Mouse (Mus musculus): ENCODE results near the gene Usp22. TPM values are rescaled to one million over a fixed set of nuclear protein-coding genes. Genes with fewer than 3 reads are reported as not detected.
"Not testable (repeated sequence)": the region's sequence is repeated elsewhere in the genome, so short reads cannot be mapped to it uniquely, and the experiment has no call there.

Gene Usp22
- polyA plus RNA-seq, 1 experiment from 2014 or later, result 529 TPM

DNA sequence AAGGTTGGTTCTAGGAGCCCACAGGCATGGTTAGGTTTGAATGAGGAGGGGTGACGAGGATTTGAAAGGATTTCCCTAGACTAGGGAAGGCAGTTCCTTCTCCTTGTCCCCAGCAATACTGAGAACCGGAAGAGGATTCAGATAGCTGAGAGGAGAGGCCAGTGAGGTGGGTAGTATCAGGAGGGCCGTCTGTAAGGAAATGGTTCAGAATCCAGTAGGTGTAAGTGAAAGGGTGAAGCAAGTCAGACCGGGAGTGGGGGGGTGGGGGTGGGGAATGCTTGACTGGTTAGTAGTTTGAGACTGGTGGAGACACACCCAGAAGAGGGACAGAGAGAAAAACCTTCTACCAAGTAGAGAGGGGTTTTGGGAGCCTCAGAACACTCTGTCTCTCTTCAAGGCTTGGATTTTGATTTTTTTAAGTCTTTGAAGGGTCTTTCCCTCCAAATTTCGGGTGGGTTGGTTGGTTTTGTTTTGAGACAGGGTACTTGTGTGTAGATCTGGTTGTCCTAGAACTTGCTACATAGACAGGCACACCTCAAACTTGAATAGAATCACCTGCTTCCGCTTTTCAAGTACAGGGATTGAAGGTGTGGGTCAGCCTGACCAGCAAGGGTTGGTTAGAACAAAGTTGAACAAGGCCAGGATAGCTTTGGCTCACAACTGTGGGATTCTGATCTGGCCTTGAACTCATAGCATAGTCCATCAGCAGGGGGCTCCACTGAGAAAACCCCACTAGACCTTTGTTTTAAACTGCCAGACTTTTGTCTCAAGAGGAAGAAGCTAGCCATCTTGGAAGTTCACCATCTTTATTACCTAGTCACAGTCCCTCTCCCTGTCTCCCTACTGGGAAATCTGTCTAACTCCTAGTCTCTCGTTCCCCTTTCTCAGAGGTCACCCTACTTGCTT, 31.0 kb downstream of the Usp22 start:
- DNase-seq (no peak), ATAC-seq (ENCODE audit: low FRiP score, low TSS enrichment) (no peak)
- Histone ChIP-seq H3K27me3 (ENCODE audit: control insufficient read depth, insufficient read depth, low read length) (peaks cover 9% of the 10 kb centered on the region; the same call in 1 of the 2 replicates), H3K4me2 (ENCODE audit: low read length) (no peak overlapping the region), H3K4me1 (ENCODE audit: control insufficient read depth, insufficient read depth, low read length) (peaks cover 6% of the 10 kb centered on the region; the same call in 1 of the 2 replicates), H3K9me3 (ENCODE audit: control insufficient read depth, low read length) (no peaks in the 10 kb centered on the region), H3K27ac (replicated peaks; ENCODE audit: low read depth, low read length) (no peak overlapping the region), H3K4me3 (replicated peaks; ENCODE audit: low read depth, low read length) (no peak overlapping the region), H3K9ac (replicated peaks; ENCODE audit: low read length) (no peak overlapping the region), H3K36me3 (ENCODE audit: control insufficient read depth, insufficient read depth, low read length) (no peaks in the 10 kb centered on the region)
- 78% methylated on average over 7 of the region's 7 CpGs for WGBS

GRCm38 (mm10) chr11:61142941-61143530, 31.8 kb downstream of the Usp22 start:
- no peak overlapping the region for H3K27ac ChIP-seq (replicated peaks; ENCODE audit: low read depth, low read length)
- DNase-seq (no peak), ATAC-seq (ENCODE audit: low FRiP score, low TSS enrichment) (no peak)
- H3K36me3 ChIP-seq (ENCODE audit: control insufficient read depth, insufficient read depth, low read length), result no peaks in the 10 kb centered on the region
- H3K27me3 ChIP-seq (ENCODE audit: control insufficient read depth, insufficient read depth, low read length), result peaks cover 6% of the 10 kb centered on the region; the same call in 1 of the 2 replicates
- no peaks in the 10 kb centered on the region for H3K9me3 ChIP-seq (ENCODE audit: control insufficient read depth, low read length)
- no peak overlapping the region for H3K4me2 ChIP-seq (ENCODE audit: low read length)
- H3K9ac ChIP-seq (replicated peaks; ENCODE audit: low read length), result no peak overlapping the region
- 87% methylated on average over 6 of the region's 6 CpGs for WGBS
- no peak overlapping the region for H3K4me3 ChIP-seq (replicated peaks; ENCODE audit: low read depth, low read length)
- H3K4me1 ChIP-seq (ENCODE audit: control insufficient read depth, insufficient read depth, low read length), result peaks cover 6% of the 10 kb centered on the region; the same call in 1 of the 2 replicates

DNA sequence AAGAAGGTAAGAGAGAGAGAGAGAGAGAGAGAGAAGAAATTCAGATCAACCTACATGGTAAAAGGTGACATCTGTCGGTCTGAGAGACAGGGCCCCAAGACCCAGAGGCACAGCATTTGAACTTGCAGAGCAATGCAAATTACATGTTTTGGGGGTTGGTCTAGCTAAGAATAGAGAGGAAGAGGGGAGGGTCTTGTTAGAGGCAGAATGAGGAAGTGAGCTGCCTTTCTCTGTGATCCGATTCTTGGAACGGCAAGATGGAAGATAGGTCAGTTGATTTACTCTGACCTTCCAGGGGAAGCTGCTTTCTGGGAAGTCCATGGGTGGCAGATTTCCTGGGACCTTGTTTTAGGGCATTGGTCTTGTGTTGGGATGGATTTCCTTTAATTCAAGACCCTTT, 32.6 kb downstream of the Usp22 start:
- Histone ChIP-seq H3K27me3 (ENCODE audit: control insufficient read depth, insufficient read depth, low read length) (no peaks in the 10 kb centered on the region), H3K9ac (replicated peaks; ENCODE audit: low read length) (no peak overlapping the region), H3K27ac (replicated peaks; ENCODE audit: low read depth, low read length) (no peak overlapping the region), H3K4me2 (ENCODE audit: low read length) (no peak overlapping the region), H3K4me1 (ENCODE audit: control insufficient read depth, insufficient read depth, low read length) (no peaks in the 10 kb centered on the region), H3K4me3 (replicated peaks; ENCODE audit: low read depth, low read length) (no peak overlapping the region), H3K9me3 (ENCODE audit: control insufficient read depth, low read length) (no peaks in the 10 kb centered on the region), H3K36me3 (ENCODE audit: control insufficient read depth, insufficient read depth, low read length) (no peaks in the 10 kb centered on the region)
- WGBS, result 81% methylated on average over 3 of the region's 3 CpGs
- no peak for DNase-seq
- no peak for ATAC-seq (ENCODE audit: low FRiP score, low TSS enrichment)

DNA sequence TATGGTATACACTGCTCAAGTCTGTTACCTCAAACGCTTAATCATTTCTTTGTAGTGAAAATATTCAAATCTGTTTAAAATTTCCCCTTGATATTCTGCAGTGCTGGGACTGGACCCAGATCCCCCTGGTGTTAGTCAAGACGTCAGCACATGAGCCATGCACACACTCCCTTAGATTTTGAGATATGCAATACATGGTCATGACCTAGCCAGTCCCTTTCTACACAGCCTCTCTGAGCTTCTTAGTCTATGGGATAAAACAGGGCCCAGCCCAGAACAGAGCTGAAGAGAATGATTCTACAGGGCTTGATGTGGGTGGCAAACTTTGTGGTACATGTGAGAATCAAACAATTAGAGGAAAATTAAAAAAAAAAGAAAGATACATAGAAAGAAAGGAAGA, 33.2 kb downstream of the Usp22 start:
- Histone ChIP-seq H3K4me2 (ENCODE audit: low read length) (no peak overlapping the region), H3K27me3 (ENCODE audit: control insufficient read depth, insufficient read depth, low read length) (no peaks in the 10 kb centered on the region), H3K27ac (replicated peaks; ENCODE audit: low read depth, low read length) (no peak overlapping the region), H3K36me3 (ENCODE audit: control insufficient read depth, insufficient read depth, low read length) (no peaks in the 10 kb centered on the region), H3K9me3 (ENCODE audit: control insufficient read depth, low read length) (no peaks in the 10 kb centered on the region), H3K9ac (replicated peaks; ENCODE audit: low read length) (no peak overlapping the region), H3K4me3 (replicated peaks; ENCODE audit: low read depth, low read length) (no peak overlapping the region), H3K4me1 (ENCODE audit: control insufficient read depth, insufficient read depth, low read length) (no peaks in the 10 kb centered on the region)
- ATAC-seq (ENCODE audit: low FRiP score, low TSS enrichment), result no peak
- no peak for DNase-seq
- 76% methylated on average over 2 of the region's 2 CpGs for WGBS

- Histone ChIP-seq H3K9me3 (ENCODE audit: control insufficient read depth, low read length) (no peaks in the 10 kb centered on the region), H3K27ac (replicated peaks; ENCODE audit: low read depth, low read length) (no peak overlapping the region), H3K4me1 (ENCODE audit: control insufficient read depth, insufficient read depth, low read length) (no peaks in the 10 kb centered on the region), H3K9ac (replicated peaks; ENCODE audit: low read length) (no peak overlapping the region), H3K4me3 (replicated peaks; ENCODE audit: low read depth, low read length) (no peak overlapping the region), H3K4me2 (ENCODE audit: low read length) (no peak overlapping the region), H3K36me3 (ENCODE audit: control insufficient read depth, insufficient read depth, low read length) (no peaks in the 10 kb centered on the region), H3K27me3 (ENCODE audit: control insufficient read depth, insufficient read depth, low read length) (no peaks in the 10 kb centered on the region)
- ATAC-seq (ENCODE audit: low FRiP score, low TSS enrichment), result no peak
- WGBS, result 93% methylated on average over 2 of the region's 2 CpGs
- no peak for DNase-seq
Measured at GRCm38 (mm10) chr11:61132943-61133342, 41.9 kb downstream of the Usp22 start.

- H3K9me3 ChIP-seq (ENCODE audit: control insufficient read depth, low read length); H3K4me2 ChIP-seq (ENCODE audit: low read length); H3K27ac ChIP-seq (replicated peaks; ENCODE audit: low read depth, low read length); H3K36me3 ChIP-seq (ENCODE audit: control insufficient read depth, insufficient read depth, low read length); DNase-seq; H3K27me3 ChIP-seq (ENCODE audit: control insufficient read depth, insufficient read depth, low read length); ATAC-seq (ENCODE audit: low FRiP score, low TSS enrichment); H3K9ac ChIP-seq (replicated peaks; ENCODE audit: low read length); H3K4me1 ChIP-seq (ENCODE audit: control insufficient read depth, insufficient read depth, low read length); H3K4me3 ChIP-seq (replicated peaks; ENCODE audit: low read depth, low read length): not testable (repeated sequence)
- WGBS, result 81% methylated on average over 4 of the region's 4 CpGs
Measured at GRCm38 (mm10) chr11:61130646-61131045, 44.2 kb downstream of the Usp22 start.

DNA sequence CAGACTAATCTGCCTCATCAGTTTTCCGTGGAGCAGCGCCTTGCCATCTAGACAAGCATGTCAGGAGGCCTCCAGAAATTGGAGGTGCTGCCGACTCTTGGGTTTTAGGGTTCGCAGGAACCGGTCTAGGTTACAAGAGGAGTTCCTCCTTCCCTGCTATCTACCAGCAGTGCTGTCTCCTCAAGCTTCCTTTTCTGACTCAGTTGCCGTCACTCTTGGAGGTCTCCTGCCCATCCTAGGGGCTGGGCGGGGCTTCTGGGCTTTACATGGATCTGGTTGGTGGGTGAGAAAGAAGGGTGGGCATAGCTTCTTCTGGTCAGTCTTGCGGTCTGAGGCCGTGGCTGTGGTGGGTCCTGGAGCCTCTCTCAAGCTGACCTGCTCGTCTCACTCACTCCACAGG, 45.5 kb downstream of the Usp22 start:
- WGBS, result 58% methylated on average over 10 of the region's 10 CpGs

DNA sequence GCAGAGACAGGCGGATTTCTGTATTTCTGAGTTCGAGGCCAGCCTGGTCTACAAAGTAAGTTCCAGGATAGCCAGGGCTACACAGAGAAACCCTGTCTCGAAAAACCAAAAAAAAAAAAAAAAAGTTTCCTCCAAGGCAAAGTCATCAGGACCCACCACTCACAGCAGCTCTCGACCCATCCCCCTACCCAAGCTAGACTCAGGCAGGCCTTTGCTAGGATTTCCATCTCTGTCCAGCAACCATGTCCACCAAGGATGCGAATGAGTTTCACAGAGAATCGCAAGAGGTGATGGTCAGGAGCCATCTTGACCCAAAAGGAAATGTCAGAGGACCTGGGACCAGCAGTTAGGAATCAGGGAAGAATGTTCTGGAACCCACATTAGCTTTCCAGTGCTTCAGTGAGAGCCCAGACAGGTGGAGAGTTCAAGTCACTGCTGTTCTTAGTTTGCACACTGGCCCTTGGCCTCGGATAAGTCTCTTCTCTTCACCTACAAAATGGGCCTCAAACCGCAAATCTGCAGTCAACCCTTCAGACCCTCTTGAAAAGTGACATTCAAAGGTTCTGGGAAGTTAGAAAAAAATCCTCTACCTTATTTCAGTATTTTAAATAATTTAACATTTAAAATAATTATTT, 47.3 kb downstream of the Usp22 start:
- H3K36me3 ChIP-seq (ENCODE audit: control insufficient read depth, insufficient read depth, low read length), result no peaks in the 10 kb centered on the region
- H3K9me3 ChIP-seq (ENCODE audit: control insufficient read depth, low read length), result no peaks in the 10 kb centered on the region
- H3K27ac ChIP-seq (replicated peaks; ENCODE audit: low read depth, low read length), result no peak overlapping the region
- WGBS, result 96% methylated on average over 8 of the region's 8 CpGs
- no peak overlapping the region for H3K4me2 ChIP-seq (ENCODE audit: low read length)
- H3K27me3 ChIP-seq (ENCODE audit: control insufficient read depth, insufficient read depth, low read length), result no peaks in the 10 kb centered on the region
- no peaks in the 10 kb centered on the region for H3K4me1 ChIP-seq (ENCODE audit: control insufficient read depth, insufficient read depth, low read length)
- no peak for DNase-seq
- H3K9ac ChIP-seq (replicated peaks; ENCODE audit: low read length), result no peak overlapping the region
- no peak for ATAC-seq (ENCODE audit: low FRiP score, low TSS enrichment)
- no peak overlapping the region for H3K4me3 ChIP-seq (replicated peaks; ENCODE audit: low read depth, low read length)

More for the DNA sequence above, 45.5 kb downstream of the Usp22 start:
- Histone ChIP-seq H3K4me2 (ENCODE audit: low read length) (no peak overlapping the region), H3K4me3 (replicated peaks; ENCODE audit: low read depth, low read length) (no peak overlapping the region), H3K9me3 (ENCODE audit: control insufficient read depth, low read length) (no peaks in the 10 kb centered on the region), H3K9ac (replicated peaks; ENCODE audit: low read length) (no peak overlapping the region), H3K27me3 (ENCODE audit: control insufficient read depth, insufficient read depth, low read length) (no peaks in the 10 kb centered on the region), H3K27ac (replicated peaks; ENCODE audit: low read depth, low read length) (no peak overlapping the region), H3K36me3 (ENCODE audit: control insufficient read depth, insufficient read depth, low read length) (no peaks in the 10 kb centered on the region), H3K4me1 (ENCODE audit: control insufficient read depth, insufficient read depth, low read length) (no peaks in the 10 kb centered on the region)
- DNase-seq, result no peak
- no peak for ATAC-seq (ENCODE audit: low FRiP score, low TSS enrichment)
